Mouse (Mus musculus) CD8-positive naive resting alpha-beta T cell, adult 2 months (primary cell): Measurements from ENCODE around the gene 4930564D02Rik.
A peak's percentile ranks its signal among the peaks of the same experiment; 100 is the strongest.

Experiments
- DNase-seq, 2 experiments: peaks; one replicate each; pipeline ENCODE4 v3.0.0; 2022; ENCODE audit warnings: low read depth in 2 of 2, low spot score in 2 of 2

Gene 4930564D02Rik

DNA sequence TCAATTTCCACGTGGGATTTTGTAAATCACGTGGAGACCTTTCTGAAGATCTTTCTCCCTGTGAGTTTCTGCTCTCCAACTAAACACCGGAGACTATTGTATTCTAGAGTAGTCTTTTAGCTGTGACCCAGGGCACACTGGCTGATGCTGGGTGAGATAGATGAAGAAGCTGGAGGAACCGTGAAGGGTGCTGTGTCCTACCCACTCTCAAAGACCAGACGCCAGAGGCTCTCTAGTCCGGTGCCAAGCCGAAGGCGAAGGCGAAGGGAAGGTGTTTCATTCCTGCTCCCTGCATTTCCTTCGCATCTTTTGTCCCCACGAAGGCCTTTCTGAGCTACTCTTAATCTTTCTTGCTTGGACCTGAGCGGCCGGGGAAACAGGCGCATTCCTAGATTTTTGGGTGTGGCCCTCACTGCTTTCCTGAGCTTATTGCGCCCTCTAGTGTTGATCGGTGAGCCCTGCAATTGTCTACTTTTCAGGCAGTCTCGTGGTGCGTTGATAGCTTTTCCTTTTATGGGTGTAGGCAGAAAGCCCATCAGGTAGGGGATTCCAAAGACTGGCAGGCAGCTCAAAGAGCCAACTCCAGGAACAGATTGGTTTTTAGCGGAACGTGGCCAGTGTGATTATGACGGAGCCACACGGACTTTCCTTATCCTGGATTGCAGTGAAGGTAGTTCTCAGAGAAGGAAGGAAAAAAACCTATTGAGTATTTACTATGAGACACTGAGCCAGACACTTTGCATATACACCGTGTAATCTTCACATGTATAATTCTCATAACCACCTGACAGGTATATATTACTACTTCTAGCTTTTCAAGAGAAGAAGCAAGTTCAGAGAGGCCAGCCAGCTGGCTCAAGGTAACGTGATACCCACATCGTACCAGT lies 7.8 kb upstream of the 4930564D02Rik start:
- DNase-seq = peak; percentile 51 to 64

DNA sequence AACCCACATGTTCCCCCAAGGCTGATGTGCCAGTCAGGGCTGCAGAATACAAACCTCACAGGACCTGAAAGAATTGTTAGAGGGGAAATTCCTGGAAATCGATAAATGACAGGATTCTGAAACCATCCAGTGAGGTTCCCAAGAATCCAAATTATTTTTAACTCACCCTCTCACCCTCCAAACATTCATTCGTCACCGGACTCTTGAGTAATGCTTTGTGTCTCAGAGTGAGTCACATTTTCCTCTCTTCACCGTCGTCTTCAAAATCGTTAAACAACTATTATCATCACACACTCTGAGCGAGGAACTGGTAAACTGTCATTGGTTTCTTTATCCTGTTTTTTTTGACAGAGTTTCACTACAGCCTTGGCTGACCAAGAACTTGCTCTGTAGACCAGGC lies 6.7 kb upstream of the 4930564D02Rik start:
- DNase-seq = no peak

DNA sequence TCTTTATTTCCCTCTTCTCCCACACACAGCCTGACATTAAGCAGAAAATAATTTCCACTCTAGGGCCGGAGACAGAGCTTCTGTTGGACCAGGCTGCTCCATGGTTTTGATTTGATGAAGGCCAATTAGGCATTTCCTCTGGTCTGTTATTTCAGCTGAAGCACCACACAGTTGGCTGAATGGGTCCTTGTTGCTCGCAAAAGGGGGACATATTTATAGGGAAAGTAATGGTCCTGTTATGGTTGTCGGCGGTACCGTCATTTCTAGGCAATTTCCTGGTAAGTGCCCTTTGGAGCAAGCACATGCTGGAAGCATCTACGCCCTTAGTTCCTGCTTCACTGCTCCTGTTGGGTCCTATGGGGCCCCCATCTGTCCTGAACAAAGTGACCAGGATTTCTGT lies 5.7 kb upstream of the 4930564D02Rik start:
- no peak for DNase-seq

DNA sequence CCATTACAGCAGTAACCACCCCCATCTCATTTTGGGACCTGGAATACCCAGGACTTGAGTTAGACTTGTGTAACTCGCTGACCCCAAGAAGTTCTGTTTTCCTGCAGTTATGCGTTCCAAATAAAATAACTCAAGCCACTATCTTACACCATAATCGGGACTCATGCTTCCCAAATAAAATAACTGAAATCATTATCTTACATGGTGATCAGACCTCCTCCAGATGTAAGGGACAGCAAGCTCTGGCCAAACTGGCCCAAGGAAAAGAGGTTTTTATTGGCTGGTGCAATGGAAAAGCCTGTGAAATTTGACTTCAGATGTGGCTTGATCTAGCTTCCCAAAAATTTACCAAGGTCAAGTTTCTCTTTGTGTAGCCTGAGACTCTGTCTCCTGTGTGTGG lies 5.1 kb upstream of the 4930564D02Rik start:
- no peak for DNase-seq

DNA sequence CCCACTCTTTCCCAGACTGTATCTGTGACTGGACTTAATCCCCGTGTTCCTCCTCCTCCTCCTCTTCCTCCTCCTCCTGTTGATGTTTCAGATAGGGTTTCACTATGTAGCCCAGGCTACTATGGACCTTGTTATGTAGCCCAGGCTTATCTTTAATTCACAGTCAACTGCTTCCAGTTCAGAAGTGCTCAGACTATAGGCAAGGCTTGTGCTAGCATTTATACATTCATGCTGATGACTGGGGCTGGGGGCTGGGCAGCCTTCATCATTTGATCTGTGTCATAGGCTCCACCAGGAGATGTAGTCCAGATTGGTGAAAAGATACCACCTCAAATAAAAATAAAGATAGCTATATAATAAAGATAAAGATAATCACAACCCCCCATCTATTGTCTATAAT lies 4.7 kb upstream of the 4930564D02Rik start:
- no peak for DNase-seq

DNA sequence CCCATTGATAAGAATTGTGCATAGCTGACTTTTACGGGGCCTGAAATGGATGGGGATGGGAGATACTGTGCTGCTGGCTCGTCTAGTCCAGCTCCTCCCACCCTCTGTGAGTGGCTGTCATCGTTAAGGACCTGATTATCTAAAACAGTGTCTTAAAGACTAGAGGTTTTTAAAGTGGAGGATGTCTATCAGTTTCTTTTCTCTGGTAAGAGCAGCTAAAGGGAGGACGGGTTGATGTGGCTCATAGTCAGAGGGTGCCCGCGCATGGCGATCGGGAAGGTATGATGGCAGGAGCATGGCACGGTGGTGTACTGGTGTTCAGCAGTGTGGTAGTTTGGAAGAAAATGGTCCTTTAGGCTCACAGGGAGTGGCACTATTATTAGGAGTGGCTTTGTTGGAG lies 4.0 kb upstream of the 4930564D02Rik start:
- DNase-seq = no peak

DNA sequence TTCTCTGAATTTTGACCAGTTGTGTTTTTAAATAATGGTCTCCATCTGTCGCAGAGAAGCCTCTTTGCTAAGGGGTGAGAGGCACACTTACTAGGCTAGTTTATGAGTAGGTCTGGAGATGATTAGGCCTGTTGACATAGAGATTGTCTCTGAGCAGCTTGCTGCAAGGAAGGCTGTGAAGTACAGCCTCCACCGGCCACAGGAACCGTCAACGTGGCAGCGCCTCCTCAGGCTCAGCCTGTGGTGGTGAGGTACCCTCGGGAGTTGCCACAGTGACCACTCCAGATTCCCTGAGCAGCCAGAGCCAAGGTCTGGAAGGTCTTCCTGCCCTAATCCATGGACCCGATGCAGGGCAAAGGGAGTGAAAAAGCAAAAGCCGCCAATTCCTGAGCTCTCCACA lies 3.9 kb downstream of the 4930564D02Rik start:
- no peak for DNase-seq

DNA sequence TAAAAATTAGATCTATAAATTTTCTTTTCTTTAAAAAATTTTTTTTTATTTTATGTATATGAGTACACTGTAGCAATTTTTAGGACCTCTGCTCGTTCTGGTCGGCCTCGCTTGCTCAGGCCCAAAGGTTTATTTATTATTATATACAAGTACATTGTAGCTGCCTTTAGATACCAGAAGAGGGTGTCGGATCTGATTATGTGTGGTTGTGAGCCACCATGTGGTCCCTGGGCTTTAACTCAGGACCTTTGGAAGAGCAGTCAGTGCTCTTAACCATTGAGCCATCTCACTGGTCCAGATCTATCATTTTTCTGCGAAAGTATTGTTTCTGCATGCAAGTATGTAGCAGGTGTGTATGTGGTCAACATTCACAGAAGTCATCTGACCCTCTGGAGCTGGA lies 4.6 kb downstream of the 4930564D02Rik start:
- no peak for DNase-seq

DNA sequence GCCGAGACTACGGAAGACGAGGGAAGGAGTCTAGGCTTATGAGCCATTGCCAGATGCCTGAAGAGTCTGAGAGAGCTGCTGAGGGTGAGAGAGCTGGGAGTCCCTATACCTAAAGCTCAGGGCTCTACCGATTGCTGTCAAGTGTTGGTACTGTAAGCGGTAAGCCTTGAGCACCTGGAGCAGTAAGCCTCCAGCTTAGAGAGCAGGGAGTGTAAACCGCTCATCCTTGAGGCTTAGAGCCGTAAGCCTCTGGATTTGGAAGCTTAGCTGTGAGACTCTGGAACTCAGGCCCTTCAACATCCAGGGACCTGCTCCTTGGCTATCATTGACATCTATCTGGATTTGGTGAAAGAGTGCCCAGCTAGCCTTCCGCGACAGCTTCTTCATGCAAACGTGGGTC lies 5.9 kb downstream of the 4930564D02Rik start:
- DNase-seq = no peak

DNA sequence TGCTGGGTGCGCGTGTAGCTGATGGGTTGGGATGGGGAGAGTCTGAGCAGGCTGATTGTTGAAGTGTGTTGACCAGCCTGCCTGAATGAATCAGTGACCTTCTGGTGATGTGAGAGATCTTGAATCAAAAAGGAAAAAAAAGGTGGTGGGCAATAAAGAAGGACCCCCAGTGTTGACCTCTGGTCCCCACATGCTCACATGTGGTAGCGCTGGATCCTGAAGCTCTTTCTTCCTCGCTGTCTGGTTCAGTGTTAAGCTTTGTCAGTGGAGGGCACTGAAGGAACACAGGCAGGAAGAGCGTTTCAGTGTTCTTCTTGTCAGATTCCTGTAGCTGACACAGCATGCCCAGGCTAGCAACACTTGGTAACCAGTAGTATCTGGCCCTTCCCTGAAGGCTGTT lies 9.2 kb downstream of the 4930564D02Rik start:
- no peak for DNase-seq

DNA sequence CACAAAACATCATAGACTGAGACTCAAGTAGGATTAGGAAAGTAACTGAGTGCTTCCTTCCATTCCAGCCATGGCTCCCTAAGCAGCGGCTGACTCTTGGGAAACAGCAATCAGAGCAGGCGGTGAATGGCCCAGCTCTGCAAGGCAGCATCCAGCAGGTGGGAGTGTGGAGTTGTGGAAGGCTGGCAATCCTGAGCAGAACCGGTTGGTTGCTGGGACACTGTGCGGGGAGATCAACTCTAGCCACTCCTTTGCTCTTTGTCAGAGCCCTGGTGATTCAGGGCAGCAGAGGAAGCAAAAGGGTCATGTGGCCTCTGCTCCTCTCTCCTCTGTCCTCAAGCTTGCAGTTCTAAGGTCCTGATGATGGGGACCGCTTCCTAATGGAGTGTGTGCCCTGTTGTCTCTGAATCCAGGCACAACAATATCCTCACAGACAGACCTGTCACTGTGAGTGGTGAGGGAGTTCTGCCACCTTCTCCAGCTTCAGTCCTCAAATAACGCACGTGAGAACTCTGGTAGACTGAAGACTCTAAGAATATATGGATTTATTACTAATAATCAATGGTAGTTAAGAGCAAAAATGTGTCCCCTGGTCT lies 11.7 kb downstream of the 4930564D02Rik start:
- DNase-seq = no peak

DNA sequence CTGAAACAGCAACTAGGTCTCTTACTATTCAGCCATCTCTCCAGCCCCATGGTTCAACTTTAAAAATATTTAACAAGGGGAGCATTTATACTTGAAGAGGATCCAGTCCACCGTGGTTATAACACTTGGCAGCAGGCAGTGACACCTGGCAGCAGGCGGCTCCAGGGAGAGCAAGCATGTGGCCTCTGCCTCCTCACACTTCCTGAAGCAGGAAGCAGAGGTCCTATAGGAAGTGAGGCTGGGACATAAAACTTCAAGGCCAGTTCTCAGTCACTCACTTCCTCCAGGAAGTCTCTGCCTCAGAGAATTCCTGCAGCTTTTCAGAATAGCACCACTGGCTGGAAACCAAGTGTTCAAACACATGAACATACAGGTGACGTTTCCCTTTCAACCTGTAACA lies 20.7 kb downstream of the 4930564D02Rik start:
- DNase-seq = no peak

DNA sequence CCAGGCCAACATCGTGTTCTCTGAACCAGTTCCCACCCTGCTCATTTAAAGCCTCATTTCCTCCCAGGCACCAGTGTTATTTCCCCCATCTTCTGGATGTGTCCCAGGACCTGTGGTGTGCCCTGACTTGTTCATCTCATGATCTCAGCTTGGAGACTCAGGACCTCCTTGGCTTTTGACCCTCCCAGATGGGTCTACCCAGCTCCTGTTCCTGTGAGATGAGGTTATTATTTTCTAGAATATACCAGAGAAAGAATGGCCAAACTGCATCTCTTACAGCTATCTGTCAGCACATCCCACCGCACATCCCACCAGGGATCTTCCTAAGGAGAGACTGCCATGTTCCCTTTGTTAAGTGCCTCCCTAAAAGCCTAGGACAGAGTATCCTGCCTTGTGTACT lies 22.0 kb downstream of the 4930564D02Rik start:
- DNase-seq = no peak

DNA sequence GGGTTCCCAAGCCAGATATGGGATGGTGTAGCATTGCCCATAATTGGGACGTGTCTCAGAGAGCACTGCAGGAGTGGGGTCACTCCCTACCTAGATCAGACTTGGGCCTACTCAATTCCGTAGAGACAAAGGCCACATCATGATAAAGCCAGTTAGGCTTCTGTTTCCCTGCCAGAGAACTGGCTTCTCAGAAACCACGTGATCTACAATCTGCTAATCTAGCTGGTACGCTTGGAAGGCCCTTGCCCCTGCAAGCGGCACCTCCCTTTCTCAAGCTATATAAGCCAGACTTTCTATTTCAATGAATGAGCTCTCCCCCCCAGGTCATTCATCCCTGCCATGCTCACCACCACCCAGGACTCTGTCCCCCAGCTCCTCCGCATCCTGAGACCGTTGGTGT lies 23.5 kb downstream of the 4930564D02Rik start:
- DNase-seq = no peak

DNA sequence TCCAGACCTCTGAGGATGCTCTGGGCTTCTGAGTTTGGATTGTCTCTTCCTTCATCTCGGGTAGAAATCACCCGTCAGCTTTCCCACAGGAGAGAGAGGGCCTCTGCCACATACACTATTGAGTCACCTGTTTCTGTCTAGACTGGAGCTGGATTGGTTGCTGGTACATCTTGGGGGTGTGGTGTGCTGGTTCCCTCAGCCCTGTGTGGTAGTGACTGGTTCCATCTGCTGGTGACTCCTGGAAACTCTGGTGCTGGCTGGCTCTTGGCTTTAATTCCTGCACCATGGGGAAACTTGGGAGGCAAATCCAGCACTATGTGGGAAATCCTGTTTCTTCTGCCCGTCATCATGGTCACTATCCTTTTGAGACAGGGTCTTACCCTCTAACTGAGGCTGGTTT lies 24.3 kb downstream of the 4930564D02Rik start:
- no peak for DNase-seq

DNA sequence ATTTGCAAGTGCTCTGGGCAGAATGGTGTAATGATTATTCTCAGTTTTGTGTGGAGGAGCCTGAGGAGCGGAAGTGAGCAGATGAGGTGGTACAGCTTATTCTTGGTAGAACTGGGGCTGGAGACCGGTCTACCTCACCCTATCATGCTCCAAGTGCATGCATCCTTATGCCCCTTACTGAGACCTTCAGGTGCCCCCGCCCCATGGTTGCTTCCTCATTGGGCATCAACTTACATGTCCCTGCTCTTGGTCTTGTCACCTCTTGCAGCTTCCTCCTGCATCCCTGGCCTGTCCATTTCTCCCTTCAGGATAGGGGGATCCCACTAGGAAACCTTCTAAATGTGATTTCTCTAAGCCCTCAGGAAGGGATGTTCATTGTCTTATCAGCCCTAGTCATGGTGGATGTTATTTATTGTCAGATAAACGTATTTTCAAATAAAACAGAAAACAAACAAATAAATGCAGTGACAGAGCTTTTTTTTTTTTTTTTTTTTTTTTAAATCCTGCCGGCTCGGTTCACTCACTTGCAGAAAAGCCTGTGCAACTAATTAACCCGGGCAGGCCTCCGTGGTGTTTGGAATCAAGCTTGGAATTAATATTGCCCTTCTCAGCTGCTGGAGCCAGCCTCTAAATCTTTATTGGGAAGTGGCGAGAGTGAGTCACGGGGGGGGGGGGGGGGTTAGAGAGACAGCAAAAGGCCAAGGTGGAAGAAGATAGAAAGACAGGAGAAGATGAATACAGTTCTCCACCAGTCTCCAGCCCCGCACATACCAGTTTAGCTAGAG lies 26.3 kb downstream of the 4930564D02Rik start:
- DNase-seq = no peak

DNA sequence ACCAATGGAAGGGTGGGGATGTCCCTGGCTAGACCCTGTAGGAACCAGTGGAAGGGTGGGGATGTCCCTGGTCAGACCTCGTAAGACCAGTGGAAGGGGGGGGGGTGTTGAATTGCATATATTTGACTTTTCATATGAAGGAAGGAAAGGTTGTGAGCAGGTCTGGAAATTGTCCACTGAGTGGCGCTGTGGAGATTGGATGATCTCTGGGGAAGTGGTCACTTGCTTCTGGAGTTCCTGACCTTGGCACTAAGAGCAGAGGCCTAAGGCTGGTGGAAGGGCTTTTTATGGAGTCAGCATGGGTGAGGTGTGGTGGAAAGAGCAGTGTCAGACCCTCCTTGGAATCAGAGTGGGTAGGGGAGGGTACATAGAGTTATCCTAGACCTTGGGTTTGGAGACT lies 27.8 kb downstream of the 4930564D02Rik start:
- DNase-seq = no peak

DNA sequence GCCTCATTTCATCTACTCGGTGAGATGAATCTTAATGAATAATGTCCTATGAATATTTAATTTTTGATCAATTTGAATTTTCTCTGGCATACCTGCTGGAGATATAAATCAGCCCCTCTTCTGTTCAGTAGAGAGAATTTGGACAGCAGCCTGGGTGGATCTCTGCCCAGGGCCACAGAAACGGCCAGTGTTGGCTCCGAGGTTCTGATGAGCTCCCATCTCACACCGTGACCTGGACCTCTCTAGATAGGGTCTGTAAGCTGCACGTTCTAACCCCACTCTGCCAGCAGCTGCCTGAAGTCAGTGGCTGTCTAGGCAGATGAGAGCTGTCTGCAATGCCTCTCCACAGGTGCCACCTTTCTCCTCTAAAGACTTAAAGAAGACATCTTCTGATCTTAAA lies 28.4 kb downstream of the 4930564D02Rik start:
- no peak for DNase-seq

DNA sequence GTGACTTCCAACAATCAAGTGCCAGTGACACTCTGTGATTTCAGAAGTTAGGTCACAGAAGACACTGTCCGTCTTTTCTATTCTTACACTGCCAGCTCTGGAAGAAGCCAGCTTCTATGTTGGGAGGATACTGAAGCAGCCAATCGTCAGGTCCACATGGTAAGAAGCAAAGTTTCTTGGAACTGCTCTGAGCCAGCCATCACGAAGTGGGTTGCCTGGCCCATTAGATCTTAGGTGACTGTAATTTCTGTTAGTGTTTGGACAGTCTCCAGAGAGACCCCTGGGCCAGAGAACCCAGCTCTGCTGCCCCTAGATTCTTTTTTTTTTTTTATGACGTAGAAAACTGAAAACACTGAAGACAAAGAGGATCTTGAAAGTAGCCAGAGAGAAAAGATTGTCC lies 30.9 kb downstream of the 4930564D02Rik start:
- DNase-seq = no peak

DNA sequence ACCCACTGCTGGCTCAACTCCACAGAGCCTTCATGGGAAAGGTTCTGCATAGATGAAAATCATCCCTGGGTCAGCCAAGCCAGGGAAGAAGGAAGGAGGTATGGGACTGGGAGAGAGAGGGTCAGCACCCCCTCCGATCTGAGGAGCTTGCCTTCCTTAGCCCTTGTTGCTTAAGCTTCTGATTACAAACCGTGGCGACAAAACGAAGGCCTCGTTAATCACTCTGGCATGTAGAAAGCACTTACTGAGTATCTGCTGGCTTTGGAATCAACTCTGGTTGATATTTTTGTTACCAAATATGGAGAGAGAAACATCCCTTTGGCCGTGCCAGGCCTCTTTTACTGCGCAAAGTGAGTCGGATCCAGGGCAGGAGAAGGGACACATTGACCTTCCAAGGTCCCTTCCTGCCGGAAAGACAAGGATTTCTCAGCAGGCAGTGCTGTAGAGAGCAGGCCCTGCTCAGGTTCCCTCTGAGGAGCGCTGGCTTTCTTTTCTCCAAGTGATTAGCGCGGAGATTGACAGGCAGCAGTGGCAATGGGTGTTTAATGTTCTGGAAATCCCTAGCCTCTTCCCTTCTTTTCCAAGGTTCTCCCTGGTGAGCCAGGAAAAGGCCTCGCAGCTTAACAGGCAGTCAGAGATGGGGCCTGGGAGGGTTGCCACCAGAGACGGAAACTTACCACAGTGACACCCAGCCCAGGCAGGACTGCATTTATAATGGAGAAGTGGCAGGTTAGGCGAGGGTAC lies 33.1 kb downstream of the 4930564D02Rik start:
- no peak for DNase-seq

DNA sequence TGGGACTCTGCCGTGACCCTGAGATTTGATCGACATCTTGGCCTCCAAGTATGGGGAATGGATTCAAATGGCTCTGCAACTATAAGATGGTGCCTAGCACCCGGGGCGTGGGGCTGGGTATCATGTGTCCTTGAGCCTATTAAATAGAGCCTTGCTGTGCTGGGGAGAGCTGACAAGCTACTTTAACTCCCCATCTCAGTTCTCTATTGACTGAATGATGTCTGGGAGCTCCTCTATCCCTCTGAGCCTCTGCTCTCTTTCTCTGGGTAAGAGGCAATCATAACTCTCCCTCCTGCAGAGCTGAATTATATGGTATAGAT lies 33.6 kb downstream of the 4930564D02Rik start:
- no peak for DNase-seq

DNA sequence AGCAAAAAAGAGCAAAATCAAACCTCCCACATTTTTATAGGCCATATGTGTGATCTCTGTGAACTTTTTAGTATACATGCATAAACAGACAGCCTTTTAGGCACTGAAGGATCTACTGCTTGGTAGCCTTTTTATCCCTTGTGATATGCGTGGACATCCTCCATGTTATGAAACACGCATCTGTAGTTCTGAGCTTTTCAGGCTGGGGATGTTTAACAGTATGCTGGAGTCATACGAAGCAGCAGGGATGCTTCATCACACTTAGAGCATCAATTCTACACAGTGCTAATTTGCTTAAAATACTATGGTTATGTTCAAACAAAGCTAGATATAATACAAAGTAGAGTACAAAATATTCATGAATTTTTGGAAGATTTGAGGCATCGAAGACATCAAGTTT lies 39.2 kb downstream of the 4930564D02Rik start:
- DNase-seq = no peak
